Mouse (Mus musculus): ENCODE data around the gene Olfr1163.
"Not testable (repeated sequence)": the region's sequence is repeated elsewhere in the genome, so short reads cannot be mapped to it uniquely, and the experiment has no call there.

The Olfr1163 gene

GRCm38 (mm10) chr2:88071730-88072129, at the start of gene Olfr1163:
Olfr1163 (minus strand) TSS chr2:88071830.
- DNase-seq: no peak

- no peak for DNase-seq
Measured at GRCm38 (mm10) chr2:88093866-88094265, 22.2 kb upstream of the Olfr1163 start, which contains the start of gene Olfr1164. Olfr1164 (minus strand) TSS chr2:88093966.

GRCm38 (mm10) chr2:88063587-88063986, 8.0 kb downstream of the Olfr1163 start:
- no peak for DNase-seq

GRCm38 (mm10) chr2:88051029-88051428, 20.6 kb downstream of the Olfr1163 start, which contains the start of gene Olfr1162:
Olfr1162 (minus strand) TSS chr2:88051129.
- no peak for DNase-seq

GRCm38 (mm10) chr2:88037599-88037998, 34.0 kb downstream of the Olfr1163 start, which contains the start of gene Olfr73:
Olfr73 (minus strand) TSS chr2:88037699.
- no peak for DNase-seq

GRCm38 (mm10) chr2:88022474-88022873, 49.2 kb downstream of the Olfr1163 start, which contains the start of gene Olfr1161:
Olfr1161 (plus strand) TSS chr2:88022774.
- DNase-seq: not testable (repeated sequence)
